Mouse (Mus musculus) kidney, embryonic 14.5 days (tissue): Measurements from ENCODE around the gene Pttg1ip. TPM values are rescaled to one million over a fixed set of nuclear protein-coding genes. Genes with fewer than 3 reads are reported as not detected.

ENCODE experiments used
- ATAC-seq: fragments of 200-750 bp; cut with Nextera tagmentation; 2 replicates; pipeline ENCODE4 v1.8.0; 2017; ENCODE audit warnings: moderate number of reproducible peaks, mild to moderate bottlenecking, moderate TSS enrichment, moderate library complexity; ENCODE audit not compliant: low FRiP score, low TSS enrichment
- H3K27ac ChIP-seq: fragments of 300-500 bp; sonication (generic); 2 replicates; pipeline ENCODE4 v1.5.1; 2014; ENCODE audit warnings: low read depth, mild to moderate bottlenecking, low read length, moderate library complexity, mixed read lengths
- H3K27me3 ChIP-seq: fragments of 300-500 bp; sonication (generic); 2 replicates; pipeline ENCODE4 v1.6.1; 2014; ENCODE audit warnings: mild to moderate bottlenecking, low read length; ENCODE audit not compliant: control insufficient read depth, insufficient read depth
- H3K36me3 ChIP-seq: fragments of 300-500 bp; sonication (generic); 2 replicates; pipeline ENCODE4 v1.6.1; 2014; ENCODE audit warnings: low read length, mixed read lengths; ENCODE audit not compliant: control insufficient read depth, insufficient read depth
- H3K4me1 ChIP-seq: fragments of 300-500 bp; sonication (generic); 2 replicates; pipeline ENCODE4 v1.6.1; 2014; ENCODE audit warnings: low read length, mixed read lengths; ENCODE audit not compliant: control insufficient read depth, insufficient read depth
- H3K4me2 ChIP-seq: fragments of 300-500 bp; sonication (generic); replicated peaks from 2 replicates; pipeline ENCODE4 v1.6.1; 2014; ENCODE audit warnings: low read depth, mild to moderate bottlenecking, low read length
- H3K4me3 ChIP-seq: fragments of 300-500 bp; sonication (generic); 2 replicates; pipeline ENCODE4 v1.5.1; 2014; ENCODE audit warnings: mild to moderate bottlenecking, low read length
- H3K9ac ChIP-seq: fragments of 300-500 bp; sonication (generic); 2 replicates; pipeline ENCODE4 v1.6.1; 2014; ENCODE audit warnings: low read depth, mild to moderate bottlenecking, low read length, moderate library complexity
- H3K9me3 ChIP-seq: fragments of 300-500 bp; sonication (generic); 2 replicates; pipeline ENCODE4 v1.6.1; 2016; ENCODE audit warnings: low read length; ENCODE audit not compliant: control insufficient read depth
- WGBS: fragments of 180-500 bp; shearing (Covaris S2); extraction: QIAGEN DNeasy Blood & Tissue Kit; methylation state at CpG from one replicate; pipeline ENCODE4 v1.1.7; 2014; 5-methylcytosine and 5-hydroxymethylcytosine counted together
- polyA plus RNA-seq: library from polyadenylated mRNA; unstranded; fragments of >200 nt; fragmentation: Nextera tagmentation; extraction: Ambion mirVana; gene quantifications from 2 replicates; pipeline ENCODE4 v1.2.1, GENCODE M21; 2014

The Pttg1ip gene
- polyA plus RNA-seq, 1 experiment from 2014 or later, result 144 TPM

DNA sequence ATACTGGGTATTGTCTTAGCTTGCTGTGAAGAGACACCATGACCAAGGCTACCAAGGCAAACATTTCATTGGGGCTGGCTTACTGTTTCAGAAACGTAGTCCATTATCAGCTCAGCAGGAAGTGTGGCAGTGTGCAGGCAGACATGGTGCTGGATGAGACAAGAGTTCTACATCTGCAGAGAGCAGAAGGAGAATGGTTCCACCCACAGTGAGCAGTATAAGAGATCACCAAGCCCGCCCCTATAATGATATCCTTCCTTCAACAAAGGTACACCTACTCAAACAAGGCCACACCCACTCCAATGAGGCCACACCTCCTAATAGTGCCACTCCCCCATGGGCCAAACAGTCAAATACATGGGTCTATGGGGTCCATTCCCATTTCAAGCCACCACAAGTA is 20.0 kb upstream of the Pttg1ip start:
- Histone ChIP-seq H3K4me1 (no peaks in the 10 kb centered on the region), H3K9me3 (no peaks in the 10 kb centered on the region), H3K9ac (no peak overlapping the region), H3K4me3 (no peak overlapping the region), H3K27me3 (no peaks in the 10 kb centered on the region), H3K4me2 (no peak overlapping the region), H3K27ac (no peak overlapping the region), H3K36me3 (no peaks in the 10 kb centered on the region)
- 77% methylated on average over 2 of the region's 2 CpGs for WGBS
- ATAC-seq, result no peak

GRCm38 (mm10) chr10:77565005-77565404 is 16.5 kb upstream of the Pttg1ip start:
- Histone ChIP-seq H3K27me3 (no peaks in the 10 kb centered on the region), H3K4me2 (no peak overlapping the region), H3K27ac (no peak overlapping the region), H3K36me3 (no peaks in the 10 kb centered on the region), H3K4me3 (no peak overlapping the region), H3K4me1 (0 out of 2 replicates have a peak, but pooled peaks cover 5% of the 10 kb centered on the region), H3K9me3 (no peaks in the 10 kb centered on the region), H3K9ac (no peak overlapping the region)
- 81% methylated on average over 8 of the region's 8 CpGs for WGBS
- no peak for ATAC-seq

DNA sequence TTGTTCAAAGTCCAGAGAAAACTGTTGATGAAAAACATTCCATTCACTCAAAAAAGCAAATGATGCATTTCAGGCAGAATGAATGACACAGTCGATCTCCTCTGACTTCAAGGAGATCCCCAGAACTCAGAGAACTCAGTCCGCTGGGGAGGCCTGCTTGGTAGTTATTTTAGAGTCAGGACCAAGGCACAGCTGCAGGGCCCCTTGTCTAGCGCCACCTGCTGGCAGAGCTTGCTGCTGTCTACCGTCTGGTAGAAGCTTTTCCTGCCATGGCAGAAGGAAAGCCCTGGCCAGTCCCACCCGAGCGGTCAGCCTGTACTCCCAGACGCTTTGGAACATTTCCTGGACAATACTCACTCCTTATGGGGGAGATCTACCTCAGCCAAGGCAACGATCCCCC is 14.9 kb upstream of the Pttg1ip start:
- Histone ChIP-seq H3K27me3 (no peaks in the 10 kb centered on the region), H3K27ac (no peak overlapping the region), H3K4me3 (no peak overlapping the region), H3K4me2 (no peak overlapping the region), H3K9ac (no peak overlapping the region), H3K4me1 (0 out of 2 replicates have a peak, but pooled peaks cover 5% of the 10 kb centered on the region), H3K9me3 (no peaks in the 10 kb centered on the region), H3K36me3 (no peaks in the 10 kb centered on the region)
- WGBS, result 42% methylated on average over 8 of the region's 8 CpGs
- ATAC-seq, result no peak

- Histone ChIP-seq H3K27ac (no peak overlapping the region), H3K36me3 (no peaks in the 10 kb centered on the region), H3K4me1 (0 out of 2 replicates have a peak, but pooled peaks cover 5% of the 10 kb centered on the region), H3K9ac (no peak overlapping the region), H3K4me2 (no peak overlapping the region), H3K9me3 (no peaks in the 10 kb centered on the region), H3K27me3 (no peaks in the 10 kb centered on the region), H3K4me3 (no peak overlapping the region)
- ATAC-seq, result no peak
- WGBS, result 44% methylated on average over 7 of the region's 7 CpGs
These were observed 12.0 kb upstream of the Pttg1ip start for GRCm38 (mm10) chr10:77569481-77569880.

DNA sequence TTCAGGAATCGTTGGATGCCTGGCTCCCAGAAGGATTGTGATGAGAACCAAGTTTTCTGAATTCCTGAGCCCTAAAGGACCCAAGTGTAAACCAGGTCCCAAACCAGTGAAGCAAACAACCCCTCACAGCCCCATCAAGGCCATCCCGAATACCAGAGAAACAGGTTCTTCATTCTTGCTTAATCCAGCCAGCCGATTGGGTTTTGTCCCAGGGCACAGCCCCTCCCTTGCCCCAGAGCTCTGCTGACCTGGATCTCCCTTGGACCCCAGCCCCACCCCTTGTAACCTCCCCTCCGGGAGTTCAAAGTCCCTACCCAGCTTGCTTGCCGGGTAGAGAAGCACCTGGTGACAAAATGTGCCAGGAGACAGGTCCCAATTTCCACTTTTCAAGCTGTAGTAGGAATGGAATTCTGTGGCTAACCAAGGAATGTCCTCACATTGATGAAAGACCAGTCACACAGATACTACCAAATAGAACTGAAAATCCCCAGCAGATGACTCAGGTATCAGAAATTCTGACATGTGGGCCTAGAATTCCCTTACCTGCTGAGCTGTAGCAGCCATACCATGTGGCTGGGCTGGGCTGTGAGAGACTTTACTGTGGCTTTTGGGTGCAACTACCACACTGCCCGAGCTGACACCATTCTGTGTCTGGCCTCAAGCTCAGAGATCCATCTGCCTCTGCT is 11.4 kb upstream of the Pttg1ip start:
- Histone ChIP-seq H3K36me3 (no peaks in the 10 kb centered on the region), H3K27ac (peak overlapping the region; percentile 30; the same call in 1 of the 2 replicates), H3K4me3 (no peak overlapping the region), H3K9ac (no peak overlapping the region), H3K4me1 (0 out of 2 replicates have a peak, but pooled peaks cover 5% of the 10 kb centered on the region), H3K4me2 (no peak overlapping the region), H3K9me3 (no peaks in the 10 kb centered on the region), H3K27me3 (no peaks in the 10 kb centered on the region)
- WGBS, result 45% methylated on average over 6 of the region's 6 CpGs
- ATAC-seq, result peak; percentile 33; the same call in 1 of the 2 replicates

DNA sequence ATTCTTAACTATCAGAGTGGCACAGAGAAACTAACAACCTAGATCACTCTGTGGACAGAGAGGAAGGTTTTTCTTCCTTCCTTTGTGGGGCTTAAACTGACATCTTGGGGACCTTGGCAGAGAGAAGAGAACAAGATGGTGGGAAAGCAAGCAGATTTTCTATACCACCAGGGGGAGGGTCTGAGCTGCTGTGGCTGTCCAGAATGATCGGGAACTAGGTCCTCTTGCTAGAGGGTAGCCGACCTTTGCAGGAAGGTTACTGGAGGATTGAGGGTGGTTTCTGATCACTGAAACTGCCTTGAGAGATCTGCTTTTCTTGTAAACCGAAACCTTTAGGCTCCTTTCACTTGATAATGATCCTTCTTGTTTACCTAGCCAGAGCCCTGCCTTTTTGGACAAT is 9.3 kb upstream of the Pttg1ip start:
- Histone ChIP-seq H3K27ac (no peak overlapping the region), H3K9ac (no peak overlapping the region), H3K4me1 (0 out of 2 replicates have a peak, but pooled peaks cover 5% of the 10 kb centered on the region), H3K4me3 (no peak overlapping the region), H3K4me2 (no peak overlapping the region), H3K27me3 (no peaks in the 10 kb centered on the region), H3K9me3 (no peaks in the 10 kb centered on the region), H3K36me3 (no peaks in the 10 kb centered on the region)
- 4% methylated on average over 3 of the region's 3 CpGs for WGBS
- ATAC-seq, result no peak

DNA sequence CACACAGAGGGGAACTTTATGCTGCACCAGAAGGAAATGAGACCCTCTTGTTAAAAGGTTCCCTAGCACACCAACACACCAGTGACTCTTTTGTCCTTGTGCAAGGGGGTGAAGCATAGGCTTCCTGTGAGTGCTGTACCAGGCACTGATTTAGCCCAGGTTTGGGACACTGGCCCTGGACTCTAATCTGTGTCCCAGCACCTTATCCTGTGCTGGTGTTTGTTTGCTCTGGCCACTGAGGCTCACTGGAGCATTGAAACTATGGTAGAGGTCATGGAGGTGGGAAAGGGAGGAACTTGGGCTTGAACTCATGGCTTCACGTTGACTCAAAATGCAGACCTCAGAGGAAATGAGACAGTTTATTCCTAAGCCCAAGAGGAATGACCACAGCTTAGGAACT is 8.4 kb upstream of the Pttg1ip start:
- H3K27ac ChIP-seq, result no peak overlapping the region

DNA sequence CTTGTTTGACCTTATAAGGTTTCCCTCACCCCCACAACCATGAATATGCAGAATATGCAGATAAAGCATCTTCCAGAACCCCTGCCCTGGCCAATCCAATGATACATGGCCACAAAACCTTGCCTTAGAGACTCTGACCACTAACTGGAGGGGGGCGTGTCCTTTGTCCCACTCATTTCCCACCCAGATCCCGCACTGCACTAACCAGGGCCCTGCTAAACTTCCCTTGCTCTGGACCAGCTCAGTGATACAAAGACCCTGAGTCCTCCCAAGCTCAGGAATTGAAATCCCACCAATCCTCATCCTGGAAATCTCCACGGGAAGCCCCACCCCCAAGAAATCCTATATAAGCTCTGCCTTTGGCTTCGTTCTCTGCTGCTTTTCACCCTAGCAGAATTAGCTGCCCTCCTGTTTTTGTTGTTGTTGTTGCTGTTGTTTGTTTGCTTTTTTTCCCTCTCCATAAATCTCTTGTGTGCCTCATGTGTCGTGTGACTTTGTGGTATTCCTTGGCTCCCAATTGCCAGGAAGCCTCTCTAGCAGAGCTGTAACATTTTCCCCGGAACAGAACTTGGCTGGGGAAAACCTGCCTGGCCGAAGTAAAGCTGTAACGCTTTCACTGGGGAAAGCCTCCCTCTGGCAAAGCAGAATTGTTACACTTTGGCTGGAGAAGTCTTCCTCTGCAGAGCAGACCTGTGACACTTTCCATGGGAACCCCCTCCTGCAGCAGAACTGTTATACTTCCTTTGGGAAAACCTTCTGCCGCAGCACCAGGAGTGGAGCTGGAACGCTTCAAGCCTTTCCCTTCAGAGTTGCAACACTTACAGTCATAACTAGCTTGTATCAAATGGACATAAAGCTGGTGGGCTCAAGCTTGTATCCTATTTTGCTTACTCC is 1.2 kb upstream of the Pttg1ip start:
- Histone ChIP-seq H3K9ac (no peak overlapping the region), H3K27me3 (no peaks in the 10 kb centered on the region), H3K9me3 (no peaks in the 10 kb centered on the region), H3K27ac (no peak overlapping the region), H3K4me3 (no peak overlapping the region), H3K4me1 (peaks cover 13% of the 10 kb centered on the region; the same call in 1 of the 2 replicates), H3K4me2 (no peak overlapping the region), H3K36me3 (no peaks in the 10 kb centered on the region)
- ATAC-seq, result no peak
- WGBS, result 58% methylated on average over 10 of the region's 10 CpGs

More for the DNA sequence above, 8.4 kb upstream of the Pttg1ip start:
- Histone ChIP-seq H3K4me2 (no peak overlapping the region), H3K36me3 (no peaks in the 10 kb centered on the region), H3K9me3 (no peaks in the 10 kb centered on the region), H3K4me1 (0 out of 2 replicates have a peak, but pooled peaks cover 5% of the 10 kb centered on the region), H3K4me3 (no peak overlapping the region), H3K9ac (no peak overlapping the region), H3K27me3 (no peaks in the 10 kb centered on the region)
- 32% methylated on average over 1 of the region's 1 CpGs for WGBS
- ATAC-seq, result no peak

DNA sequence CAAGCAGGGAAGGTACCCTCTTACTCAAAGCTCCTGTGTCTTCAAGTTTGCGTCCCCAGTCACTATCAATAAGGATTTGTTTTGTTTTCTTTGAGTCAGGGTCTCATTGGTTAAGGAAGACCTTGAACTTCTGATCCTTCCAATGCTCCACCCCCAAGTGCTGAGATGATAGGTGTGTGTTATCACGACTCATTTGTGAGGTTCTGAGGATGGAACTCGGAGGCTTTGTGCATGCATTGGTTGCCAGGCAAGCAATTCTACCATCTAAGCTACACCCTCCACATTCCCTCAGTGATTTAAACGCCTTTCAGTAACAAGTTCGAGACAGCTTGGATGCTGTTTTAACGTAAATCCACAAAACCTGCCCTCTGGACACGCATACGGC is 505 bp upstream of the Pttg1ip start:
- Histone ChIP-seq H3K9ac (peak overlapping the region; percentile 78), H3K4me1 (peaks cover 13% of the 10 kb centered on the region; the same call in 1 of the 2 replicates), H3K27ac (peak overlapping the region; percentile 77; the same call in 1 of the 2 replicates), H3K9me3 (no peaks in the 10 kb centered on the region), H3K4me2 (peak overlapping the region; percentile 91), H3K4me3 (peak overlapping the region; percentile 87), H3K36me3 (0 out of 2 replicates have a peak, but pooled peaks cover 3% of the 10 kb centered on the region), H3K27me3 (no peaks in the 10 kb centered on the region)
- peak; percentile 5 for ATAC-seq
- WGBS, result 7% methylated on average over 8 of the region's 8 CpGs
